Mouse (Mus musculus) MEL (cell line): ENCODE results near the gene Tbc1d10c.

Source experiments
- BHLHE40 ChIP-seq: IDR thresholded peaks from 2 replicates; pipeline ENCODE4 v1.6.1; 2012; ENCODE audit warnings: low read depth, mild to moderate bottlenecking, inconsistent platforms, low read length, improper control_type of control experiment, borderline replicate concordance
- CTCF ChIP-seq, 3 experiments: IDR thresholded peaks in 2 of 3; conservative IDR thresholded peaks in 1 of 3; 2 replicates each; pipeline ENCODE4 v1.5.1; 2011 to 2012; ENCODE audit warnings: low read length in 3 of 3, low read depth in 2 of 3, mild to moderate bottlenecking in 2 of 3, improper control_type of control experiment in 1 of 3, inconsistent platforms in 1 of 3, mixed read lengths in 1 of 3, moderate library complexity in 1 of 3; ENCODE audit not compliant: control insufficient read depth in 1 of 3, insufficient read depth in 1 of 3, poor library complexity in 1 of 3, severe bottlenecking in 1 of 3
- EP300 ChIP-seq, 2 experiments: IDR thresholded peaks; 2 replicates each; pipeline ENCODE4 v1.6.1; 2011; ENCODE audit warnings: improper control_type of control experiment in 2 of 2, low read length in 2 of 2, low read depth in 1 of 2, mild to moderate bottlenecking in 1 of 2
- ETS1 ChIP-seq: IDR thresholded peaks from 2 replicates; pipeline ENCODE4 v1.6.1; 2012; ENCODE audit warnings: low read depth, mild to moderate bottlenecking, inconsistent platforms, low read length, improper control_type of control experiment, moderate library complexity
- GATA1 ChIP-seq: IDR thresholded peaks from 2 replicates; pipeline ENCODE4 v1.6.1; 2011; ENCODE audit warnings: low read depth, low read length, improper control_type of control experiment
- MXI1 ChIP-seq: IDR thresholded peaks from 2 replicates; pipeline ENCODE4 v1.6.1; 2011; ENCODE audit warnings: mild to moderate bottlenecking, low read depth, low read length, improper control_type of control experiment
- POLR2A ChIP-seq, 2 experiments: IDR thresholded peaks; 2 replicates each; pipeline ENCODE4 v1.6.1; 2011 to 2012; ENCODE audit warnings: low read length in 2 of 2, mild to moderate bottlenecking in 2 of 2, control low read depth in 1 of 2, improper control_type of control experiment in 1 of 2, low read depth in 1 of 2, moderate library complexity in 1 of 2; ENCODE audit not compliant: control insufficient read depth in 1 of 2, insufficient read depth in 1 of 2, poor library complexity in 1 of 2
- POLR2AphosphoS5 ChIP-seq: IDR thresholded peaks from 2 replicates; pipeline ENCODE4 v1.6.1; 2012; ENCODE audit warnings: low read depth, borderline replicate concordance, mild to moderate bottlenecking, inconsistent platforms, low read length, moderate library complexity, mixed read lengths
- SIN3A ChIP-seq: IDR thresholded peaks from 2 replicates; pipeline ENCODE4 v1.6.1; 2012; ENCODE audit warnings: low read length, improper control_type of control experiment, inconsistent platforms
- TAL1 ChIP-seq: IDR thresholded peaks from 2 replicates; pipeline ENCODE4 v1.6.1; 2012; ENCODE audit warnings: mild to moderate bottlenecking, inconsistent platforms, low read length, moderate library complexity, mixed read lengths
- ZC3H11A ChIP-seq: IDR thresholded peaks from 2 replicates; pipeline ENCODE4 v1.6.1; 2012; ENCODE audit warnings: low read depth, mild to moderate bottlenecking, inconsistent platforms, low read length, improper control_type of control experiment

- TF ChIP-seq GATA1, result no peak
- TF ChIP-seq POLR2AphosphoS5, result no peak
- TF ChIP-seq ETS1, result no peak
- no peak for TF ChIP-seq CTCF (IDR thresholded peaks at IDR 0.05 in 2 of 3, conservative IDR thresholded peaks at IDR 0.05 in 1 of 3; ENCODE audit: control insufficient read depth in 1 of 3, insufficient read depth in 1 of 3, low read depth in 2 of 3, low read length in 3 of 3, poor library complexity in 1 of 3, severe bottlenecking in 1 of 3)
- TF ChIP-seq ZC3H11A, result no peak
- no peak for TF ChIP-seq TAL1
- TF ChIP-seq MXI1, result no peak; the same call in 1 of the 2 replicates
- TF ChIP-seq EP300 (IDR thresholded peaks at IDR 0.05; ENCODE audit: low read depth in 1 of 2, low read length in 2 of 2), result no peak
- no peak for TF ChIP-seq BHLHE40
- 0 out of 2 replicates have a peak, but pooled peaks have one; percentile 3 for TF ChIP-seq SIN3A
- no peak; a peak in 1 of 4 replicates for TF ChIP-seq POLR2A (IDR thresholded peaks at IDR 0.05; ENCODE audit: control insufficient read depth in 1 of 2, insufficient read depth in 1 of 2, low read depth in 1 of 2, low read length in 2 of 2, poor library complexity in 1 of 2)
Observed at GRCm38 (mm10) chr19:4169810-4170209, 21.3 kb downstream of the Tbc1d10c start.
